Mouse (Mus musculus) myocyte (in vitro differentiated cells): ENCODE data around the gene Uvrag. TPM values are rescaled to one million over a fixed set of nuclear protein-coding genes. Genes with fewer than 3 reads are reported as not detected.

Source experiments
- H3K27me3 ChIP-seq: one replicate; pipeline ENCODE4 v1.6.1; 2011; ENCODE audit not compliant: control insufficient read depth, insufficient read depth, insufficient read length
- H3K36me3 ChIP-seq: one replicate; pipeline ENCODE4 v1.6.1; 2011; ENCODE audit not compliant: control insufficient read depth, insufficient read depth
- H3K4me2 ChIP-seq: one replicate; pipeline ENCODE4 v1.6.1; 2011; ENCODE audit warnings: low read depth, control low read depth
- H3K4me3 ChIP-seq: one replicate; pipeline ENCODE4 v1.5.1; 2011; ENCODE audit warnings: mild to moderate bottlenecking, control low read depth, moderate library complexity
- H3K79me2 ChIP-seq: one replicate; pipeline ENCODE4 v1.6.1; 2011; ENCODE audit not compliant: control insufficient read depth, insufficient read depth
- H3ac ChIP-seq: one replicate; pipeline ENCODE4 v1.6.1; 2011; ENCODE audit not compliant: control insufficient read depth, insufficient read length
- CEBPB ChIP-seq: IDR thresholded peaks from 2 replicates; pipeline ENCODE4 v1.6.1; 2011; ENCODE audit warnings: mild to moderate bottlenecking, moderate library complexity; ENCODE audit not compliant: poor library complexity, insufficient read depth, severe bottlenecking
- E2F4 ChIP-seq: IDR thresholded peaks from one replicate; pipeline ENCODE4 v1.6.1; 2011; ENCODE audit warnings: mild to moderate bottlenecking, control low read depth, moderate library complexity; ENCODE audit not compliant: insufficient read depth
- MAX ChIP-seq: IDR thresholded peaks from one replicate; pipeline ENCODE4 v1.6.1; 2011; ENCODE audit warnings: low read depth, mild to moderate bottlenecking, control low read depth
- MYOD1 ChIP-seq, 3 experiments: IDR thresholded peaks; one replicate each; pipeline ENCODE4 v1.6.1; 2011; ENCODE audit warnings: control low read depth in 2 of 3, low read depth in 2 of 3, mild to moderate bottlenecking in 2 of 3, moderate library complexity in 1 of 3; ENCODE audit not compliant: insufficient read length in 2 of 3, control insufficient read depth in 1 of 3
- MYOG ChIP-seq, 3 experiments: IDR thresholded peaks; one replicate each; pipeline ENCODE4 v1.6.1; 2011; ENCODE audit warnings: control low read depth in 2 of 3, low read depth in 2 of 3, mild to moderate bottlenecking in 2 of 3; ENCODE audit not compliant: insufficient read length in 2 of 3, control insufficient read depth in 1 of 3, insufficient read depth in 1 of 3
- POLR2A ChIP-seq: IDR thresholded peaks from one replicate; pipeline ENCODE4 v1.6.1; 2011; ENCODE audit warnings: low read depth, mild to moderate bottlenecking, control low read depth, moderate library complexity; ENCODE audit not compliant: insufficient read length
- POLR2AphosphoS2 ChIP-seq: IDR thresholded peaks from one replicate; pipeline ENCODE4 v1.6.1; 2011; ENCODE audit warnings: low read depth, control low read depth; ENCODE audit not compliant: insufficient read length
- REST ChIP-seq: IDR thresholded peaks from one replicate; pipeline ENCODE4 v1.6.1; 2011; ENCODE audit warnings: mild to moderate bottlenecking, control low read depth, moderate library complexity; ENCODE audit not compliant: insufficient read depth, insufficient read length
- SRF ChIP-seq: IDR thresholded peaks from one replicate; pipeline ENCODE4 v1.6.1; 2011; ENCODE audit warnings: low read depth; ENCODE audit not compliant: control insufficient read depth, insufficient read length
- TCF12 ChIP-seq: IDR thresholded peaks from one replicate; pipeline ENCODE4 v1.6.1; 2011; ENCODE audit warnings: mild to moderate bottlenecking, control low read depth; ENCODE audit not compliant: poor library complexity, insufficient read depth, severe bottlenecking
- TCF3 ChIP-seq: IDR thresholded peaks from one replicate; pipeline ENCODE4 v1.6.1; 2011; ENCODE audit warnings: low read depth, control low read depth; ENCODE audit not compliant: insufficient read length
- USF1 ChIP-seq: IDR thresholded peaks from one replicate; pipeline ENCODE4 v1.6.1; 2011; ENCODE audit warnings: low read depth, mild to moderate bottlenecking, control low read depth, moderate library complexity
- polyA plus RNA-seq: library from polyadenylated mRNA; unstranded; fragments of >200 nt; fragmentation: generic; extraction: Trizol; gene quantifications from one replicate; pipeline ENCODE4 v1.2.1, GENCODE M21; 2012; ENCODE audit warnings: missing spikeins

Uvrag gene
- polyA plus RNA-seq, 1 experiment: 9.0 TPM

DNA sequence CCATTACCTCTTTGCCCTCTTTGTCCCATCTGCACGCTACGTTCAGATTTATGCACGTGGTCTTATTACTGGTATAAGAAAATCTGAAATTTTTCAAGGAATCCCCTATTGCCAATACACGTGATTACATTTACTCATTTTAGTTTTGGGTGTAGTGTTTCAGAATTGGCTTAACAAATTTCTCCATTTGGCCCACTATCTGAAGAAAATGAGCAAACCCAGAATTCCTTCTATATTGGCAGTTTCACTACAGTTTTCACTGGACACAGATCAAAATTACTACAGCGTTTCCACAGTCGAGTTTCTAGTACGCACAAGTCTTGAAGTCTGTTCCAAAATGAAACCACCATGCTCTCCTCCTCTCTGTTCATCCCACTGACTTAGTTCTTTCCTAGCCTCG is 104.7 kb downstream of the Uvrag start:
- Histone ChIP-seq H3K79me2 (no peaks in the 10 kb centered on the region), H3K4me3 (no peak overlapping the region), H3K4me2 (no peak overlapping the region), H3ac (no peak overlapping the region), H3K36me3 (no peaks in the 10 kb centered on the region), H3K27me3 (no peaks in the 10 kb centered on the region)
- TF ChIP-seq E2F4 (no peak), SRF (no peak), MYOD1 (IDR thresholded peaks at IDR 0.05; ENCODE audit: control insufficient read depth in 1 of 3, insufficient read length in 2 of 3, low read depth in 2 of 3) (no peak), POLR2A (no peak)

DNA sequence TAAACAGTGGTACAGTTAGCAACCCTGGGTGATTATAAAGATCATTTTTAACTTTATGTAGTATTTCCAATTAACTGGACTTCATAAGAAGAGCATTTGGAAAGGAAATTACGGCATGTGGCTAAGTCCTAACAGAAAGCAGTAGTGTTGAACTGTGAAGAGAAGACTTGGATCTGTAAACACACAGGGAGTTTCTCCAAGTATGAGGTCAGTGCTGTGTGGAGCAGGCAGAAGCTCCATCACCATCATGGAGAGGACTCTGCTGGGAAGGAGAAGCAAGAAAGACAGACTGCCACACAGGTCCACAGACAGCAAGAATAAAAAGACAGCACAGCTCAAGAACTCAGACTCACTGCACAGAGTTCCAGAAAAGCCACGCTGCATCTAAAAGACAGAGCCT is 106.0 kb downstream of the Uvrag start:
- H3K4me3 ChIP-seq: no peak overlapping the region
- TF ChIP-seq POLR2AphosphoS2 (no peak), CEBPB (no peak), TCF12 (no peak), E2F4 (no peak), USF1 (no peak), MYOG (IDR thresholded peaks at IDR 0.05; ENCODE audit: control insufficient read depth in 1 of 3, insufficient read depth in 1 of 3, insufficient read length in 2 of 3, low read depth in 2 of 3) (no peak), TCF3 (no peak), MYOD1 (IDR thresholded peaks at IDR 0.05; ENCODE audit: control insufficient read depth in 1 of 3, insufficient read length in 2 of 3, low read depth in 2 of 3) (no peak), MAX (no peak), REST (no peak), POLR2A (no peak), SRF (no peak)
- H3K4me2 ChIP-seq: no peak overlapping the region
- H3ac ChIP-seq: no peak overlapping the region
- no peaks in the 10 kb centered on the region for H3K79me2 ChIP-seq
- H3K36me3 ChIP-seq: no peaks in the 10 kb centered on the region
- H3K27me3 ChIP-seq: no peaks in the 10 kb centered on the region

DNA sequence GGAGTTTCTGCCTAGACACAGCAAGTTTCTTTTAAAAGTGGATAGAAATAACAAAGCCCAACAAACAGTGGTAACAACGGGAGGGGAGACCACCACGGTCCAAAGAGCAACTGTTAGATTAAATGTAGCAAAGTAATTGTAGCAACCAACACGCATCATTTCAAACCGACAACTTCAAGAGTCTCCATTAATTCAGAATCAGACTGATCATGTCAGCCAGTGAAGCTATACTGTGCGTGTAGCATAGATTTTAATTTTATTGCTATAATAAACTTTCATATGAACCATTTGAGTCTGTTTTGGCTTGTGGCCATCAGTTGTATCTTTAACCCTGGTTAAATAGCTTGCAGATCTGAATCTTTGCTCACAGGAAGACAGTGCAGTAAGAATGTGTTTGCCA is 107.1 kb downstream of the Uvrag start:
- no peaks in the 10 kb centered on the region for H3K36me3 ChIP-seq
- no peaks in the 10 kb centered on the region for H3K27me3 ChIP-seq
- no peaks in the 10 kb centered on the region for H3K79me2 ChIP-seq
- no peak for TF ChIP-seq REST
- no peak for TF ChIP-seq E2F4
- H3K4me3 ChIP-seq: no peak overlapping the region
- H3K4me2 ChIP-seq: no peak overlapping the region
- no peak overlapping the region for H3ac ChIP-seq

DNA sequence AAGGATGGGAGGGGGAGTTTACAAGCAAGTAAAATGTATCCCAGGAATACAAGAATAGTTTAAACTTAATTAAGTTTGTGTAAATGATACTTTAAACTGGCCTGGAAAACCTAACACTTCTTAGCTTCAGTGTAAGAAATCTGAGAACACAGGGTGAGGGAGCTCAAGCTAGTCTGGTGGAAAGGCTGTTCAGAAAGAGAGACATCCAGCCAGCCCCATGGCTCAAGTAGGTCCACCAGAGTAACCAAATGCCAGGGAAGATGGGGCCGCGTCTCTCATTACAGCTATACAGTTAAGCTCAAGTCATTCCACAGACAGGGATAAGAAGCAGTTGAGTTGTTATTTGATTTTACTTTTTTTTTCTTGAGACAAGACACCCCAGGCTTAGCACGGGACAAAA is 107.6 kb downstream of the Uvrag start:
- Histone ChIP-seq H3K79me2 (no peaks in the 10 kb centered on the region), H3K4me2 (no peak overlapping the region), H3K4me3 (no peak overlapping the region), H3ac (no peak overlapping the region), H3K27me3 (no peaks in the 10 kb centered on the region), H3K36me3 (no peaks in the 10 kb centered on the region)
- TF ChIP-seq TCF3 (no peak), MYOD1 (IDR thresholded peaks at IDR 0.05; ENCODE audit: control insufficient read depth in 1 of 3, insufficient read length in 2 of 3, low read depth in 2 of 3) (no peak), MYOG (IDR thresholded peaks at IDR 0.05; ENCODE audit: control insufficient read depth in 1 of 3, insufficient read depth in 1 of 3, insufficient read length in 2 of 3, low read depth in 2 of 3) (no peak), E2F4 (no peak), MAX (no peak), CEBPB (no peak), POLR2AphosphoS2 (no peak), POLR2A (no peak), REST (no peak), TCF12 (no peak), SRF (no peak), USF1 (no peak)

DNA sequence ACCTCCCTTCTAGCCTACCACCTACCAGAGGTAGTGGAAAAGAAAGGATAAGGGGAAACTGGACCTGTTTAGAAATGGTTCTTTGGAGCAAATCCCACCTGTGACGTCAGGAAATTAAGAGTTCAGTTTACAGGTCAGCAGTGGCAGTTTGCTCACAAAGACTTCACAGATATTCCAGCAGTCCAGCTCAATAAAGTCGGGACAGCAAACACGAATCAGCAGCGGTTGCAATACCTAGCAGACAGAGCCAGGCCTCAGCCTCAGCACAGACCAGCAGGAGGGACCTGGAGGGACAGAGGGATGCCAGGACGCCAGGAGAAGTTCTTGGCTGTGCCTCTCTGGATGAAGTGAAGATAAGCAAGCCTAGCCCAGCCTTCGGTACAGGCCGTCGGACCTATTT is 108.9 kb downstream of the Uvrag start:
- H3K4me2 ChIP-seq: no peak overlapping the region
- no peak overlapping the region for H3ac ChIP-seq
- TF ChIP-seq E2F4 (no peak), MYOD1 (IDR thresholded peaks at IDR 0.05; ENCODE audit: control insufficient read depth in 1 of 3, insufficient read length in 2 of 3, low read depth in 2 of 3) (no peak), TCF3 (no peak), SRF (no peak), USF1 (no peak), CEBPB (no peak), POLR2AphosphoS2 (no peak), REST (no peak), MYOG (IDR thresholded peaks at IDR 0.05; ENCODE audit: control insufficient read depth in 1 of 3, insufficient read depth in 1 of 3, insufficient read length in 2 of 3, low read depth in 2 of 3) (no peak)
- H3K27me3 ChIP-seq: no peaks in the 10 kb centered on the region
- no peaks in the 10 kb centered on the region for H3K36me3 ChIP-seq
- no peaks in the 10 kb centered on the region for H3K79me2 ChIP-seq
- no peak overlapping the region for H3K4me3 ChIP-seq
